Mouse (Mus musculus): ENCODE results near the gene Gm49403.
"Not testable (repeated sequence)": the region's sequence is repeated elsewhere in the genome, so short reads cannot be mapped to it uniquely, and the experiment has no call there.

Gene Gm49403

DNA sequence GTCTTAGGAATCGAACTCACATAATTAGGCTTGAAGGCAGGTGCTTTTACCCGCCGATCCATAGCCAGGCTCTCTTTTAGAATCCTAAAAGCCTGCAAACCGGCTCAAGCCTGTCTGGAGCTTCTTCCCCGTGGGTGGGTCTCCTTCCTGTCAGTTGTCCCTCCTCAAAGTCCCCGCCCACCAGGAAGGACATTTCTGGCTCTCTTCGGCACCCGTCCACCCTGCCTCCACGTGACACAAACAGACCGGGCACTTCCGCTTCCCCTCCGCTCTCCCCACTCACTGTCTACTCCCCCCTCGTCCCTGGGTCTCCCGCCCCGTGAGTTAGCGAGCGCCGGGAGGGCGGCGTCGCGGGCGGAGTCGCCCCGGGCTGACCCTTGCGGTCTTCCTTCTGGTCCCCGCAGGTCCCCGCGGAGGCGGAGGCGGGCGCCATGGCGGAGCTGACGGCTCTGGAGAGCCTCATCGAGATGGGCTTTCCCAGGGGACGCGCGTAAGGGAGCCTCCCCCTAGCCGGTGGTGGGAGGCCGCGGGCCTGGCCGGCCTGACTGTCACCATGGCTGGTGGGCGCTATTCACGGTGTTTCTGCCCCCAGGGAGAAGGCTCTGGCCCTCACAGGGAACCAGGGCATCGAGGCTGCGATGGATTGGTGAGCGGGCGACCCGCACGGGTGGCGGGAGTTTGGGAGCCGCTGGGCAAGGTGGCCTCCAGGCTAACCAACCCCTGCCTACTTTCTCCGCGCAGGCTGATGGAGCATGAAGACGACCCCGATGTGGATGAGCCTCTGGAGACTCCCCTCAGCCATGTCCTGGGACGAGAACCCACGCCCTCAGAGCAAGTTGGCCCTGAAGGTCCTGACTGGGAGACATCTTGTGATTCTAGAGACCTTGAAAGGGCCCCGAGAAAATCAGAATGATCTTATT is 12.2 kb upstream of the Gm49403 start, which contains the start of gene Ubxn1:
Gene Ubxn1, plus strand, starts transcription at position 230 of the 920 bp plus-strand sequence.
- peak; percentile 89 to 95 for DNase-seq (ENCODE audit: low read depth in 2 of 2, low spot score in 2 of 2)

DNA sequence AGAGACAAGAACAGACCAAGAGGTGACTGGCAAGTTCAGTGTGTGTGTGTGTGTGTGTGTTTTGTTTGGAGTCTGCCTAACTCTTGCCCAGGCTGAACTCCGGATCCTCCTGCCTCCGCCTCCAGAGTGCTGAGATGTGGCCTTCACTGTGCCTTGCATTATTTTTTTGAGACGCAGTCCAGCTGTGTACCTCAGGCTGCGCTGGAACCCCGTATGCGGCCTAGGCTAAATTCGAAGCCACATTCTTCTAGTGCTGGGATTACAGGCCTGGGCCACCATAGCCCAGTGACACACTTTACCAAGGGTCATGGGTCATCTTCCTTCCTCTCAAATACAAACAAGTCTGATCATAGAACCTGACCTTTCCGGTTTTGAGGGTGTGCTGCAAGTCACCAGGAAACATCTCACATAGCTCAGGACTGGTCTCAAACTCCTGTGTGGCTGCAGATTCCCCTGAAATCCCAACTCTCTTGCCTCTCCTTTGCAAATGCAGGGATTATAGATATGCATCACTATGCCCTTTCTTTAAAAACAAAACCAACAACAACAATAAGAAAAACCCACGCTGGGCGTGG is 11.4 kb upstream of the Gm49403 start:
- no peak for DNase-seq (ENCODE audit: low read depth in 2 of 2, low spot score in 2 of 2)

DNA sequence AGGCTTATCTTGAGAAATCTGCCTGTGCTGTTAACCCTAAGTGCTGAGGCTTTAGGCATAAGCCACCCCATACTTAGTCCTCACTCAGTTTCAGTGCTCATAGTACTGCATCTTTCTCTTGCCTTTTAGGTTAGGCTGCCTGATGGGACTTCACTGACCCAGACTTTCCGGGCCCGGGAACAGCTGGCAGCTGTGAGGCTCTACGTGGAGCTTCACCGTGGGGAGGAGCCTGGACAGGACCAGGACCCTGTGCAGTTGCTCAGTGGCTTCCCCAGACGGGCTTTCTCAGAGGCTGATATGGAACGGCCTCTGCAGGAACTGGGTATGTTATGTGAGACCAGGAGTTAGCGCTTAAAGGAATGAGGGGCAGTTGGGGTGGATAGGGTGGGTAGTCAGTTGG is 8.7 kb upstream of the Gm49403 start:
- DNase-seq (ENCODE audit: low read depth in 2 of 2, low spot score in 2 of 2): no peak

DNA sequence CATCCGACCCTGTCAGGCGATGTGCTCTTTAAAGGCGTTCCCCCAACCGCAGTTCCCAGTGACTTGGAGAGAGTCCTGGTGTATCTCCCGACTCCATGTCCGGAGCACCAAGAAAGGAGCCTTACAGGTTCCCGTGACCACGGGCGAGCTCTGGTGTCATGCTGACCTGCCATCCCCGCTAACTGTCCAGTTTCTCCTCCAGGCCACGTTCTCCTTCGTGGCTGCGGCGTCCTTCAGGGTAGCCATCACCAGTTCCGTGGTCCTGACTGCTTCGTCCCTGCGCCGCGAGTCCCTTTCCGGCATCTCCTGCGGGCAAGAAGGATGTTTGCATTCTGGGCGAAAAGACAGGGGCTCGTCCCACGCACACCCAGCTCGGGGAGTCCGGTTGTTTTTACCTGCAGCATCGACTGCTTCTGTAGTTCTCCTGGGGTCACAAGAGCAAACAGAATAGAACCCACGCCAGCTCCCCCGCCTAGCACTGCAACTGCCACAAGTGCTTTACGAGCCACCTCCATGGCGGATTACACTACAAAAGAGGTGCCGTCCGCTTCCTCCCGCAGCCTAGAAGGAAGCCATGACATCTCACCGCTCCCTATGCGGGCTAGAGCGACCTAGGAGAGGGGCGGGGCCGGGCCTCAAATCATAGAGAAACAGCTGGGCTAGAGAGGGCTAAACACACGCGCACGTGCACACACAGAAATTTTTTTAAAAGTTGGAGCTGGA is 3.3 kb upstream of the Gm49403 start, which contains the start of gene Uqcc3:
Gene Uqcc3, minus strand, starts transcription at position 613 of the 723 bp plus-strand sequence.
- peak; percentile 83 to 90 for DNase-seq (ENCODE audit: low read depth in 2 of 2, low spot score in 2 of 2)

DNA sequence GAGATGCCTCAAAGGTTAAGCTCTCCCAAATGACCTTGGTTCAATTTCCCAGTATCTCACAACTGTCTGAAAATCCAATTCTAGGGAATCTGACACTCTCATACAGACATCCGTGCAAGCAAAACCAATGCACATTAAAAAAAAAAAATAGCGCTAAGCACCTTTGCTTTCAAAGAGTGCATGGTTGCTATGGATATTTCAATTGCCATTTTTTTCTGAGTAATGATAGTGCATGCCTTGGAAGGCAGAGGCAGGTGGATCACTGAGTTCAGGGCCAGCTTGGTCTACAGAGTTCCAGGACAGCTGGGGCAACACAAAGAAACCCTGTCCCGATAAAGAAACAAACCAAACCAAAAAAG is 2.7 kb upstream of the Gm49403 start:
- no peak for DNase-seq (ENCODE audit: low read depth in 2 of 2, low spot score in 2 of 2)

DNA sequence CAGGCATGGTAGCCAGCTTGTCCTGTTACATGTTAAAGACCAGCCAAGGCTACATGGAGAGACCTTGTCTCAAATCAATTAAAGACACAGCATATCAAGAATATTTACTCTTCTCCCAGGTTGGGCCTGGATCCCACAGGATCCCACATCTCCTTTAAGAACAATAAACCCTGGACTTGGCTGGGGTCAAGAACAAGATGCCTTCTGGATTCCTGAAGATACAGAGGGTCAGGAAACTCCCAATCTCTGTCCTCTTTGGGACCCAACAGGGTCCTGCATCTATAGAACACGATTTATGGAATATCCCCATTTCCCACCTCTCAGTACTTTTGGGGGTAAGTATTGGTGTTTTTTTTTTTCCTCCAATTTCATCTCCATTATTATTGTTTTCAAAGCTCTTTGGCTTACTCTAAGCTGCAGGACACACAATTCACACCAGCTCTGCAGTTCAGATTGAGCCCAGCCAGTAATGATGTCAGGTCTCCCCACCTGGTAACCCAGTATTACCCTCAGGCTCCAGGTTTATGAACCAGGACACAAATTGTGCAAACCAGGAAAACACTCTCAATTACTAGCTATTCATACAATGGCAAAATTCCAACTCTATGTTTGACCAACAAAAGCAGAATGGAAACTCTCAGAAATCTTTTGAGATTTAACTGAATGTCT is 3.3 kb downstream of the Gm49403 start:
- no peak for DNase-seq (ENCODE audit: low read depth in 2 of 2, low spot score in 2 of 2)

DNA sequence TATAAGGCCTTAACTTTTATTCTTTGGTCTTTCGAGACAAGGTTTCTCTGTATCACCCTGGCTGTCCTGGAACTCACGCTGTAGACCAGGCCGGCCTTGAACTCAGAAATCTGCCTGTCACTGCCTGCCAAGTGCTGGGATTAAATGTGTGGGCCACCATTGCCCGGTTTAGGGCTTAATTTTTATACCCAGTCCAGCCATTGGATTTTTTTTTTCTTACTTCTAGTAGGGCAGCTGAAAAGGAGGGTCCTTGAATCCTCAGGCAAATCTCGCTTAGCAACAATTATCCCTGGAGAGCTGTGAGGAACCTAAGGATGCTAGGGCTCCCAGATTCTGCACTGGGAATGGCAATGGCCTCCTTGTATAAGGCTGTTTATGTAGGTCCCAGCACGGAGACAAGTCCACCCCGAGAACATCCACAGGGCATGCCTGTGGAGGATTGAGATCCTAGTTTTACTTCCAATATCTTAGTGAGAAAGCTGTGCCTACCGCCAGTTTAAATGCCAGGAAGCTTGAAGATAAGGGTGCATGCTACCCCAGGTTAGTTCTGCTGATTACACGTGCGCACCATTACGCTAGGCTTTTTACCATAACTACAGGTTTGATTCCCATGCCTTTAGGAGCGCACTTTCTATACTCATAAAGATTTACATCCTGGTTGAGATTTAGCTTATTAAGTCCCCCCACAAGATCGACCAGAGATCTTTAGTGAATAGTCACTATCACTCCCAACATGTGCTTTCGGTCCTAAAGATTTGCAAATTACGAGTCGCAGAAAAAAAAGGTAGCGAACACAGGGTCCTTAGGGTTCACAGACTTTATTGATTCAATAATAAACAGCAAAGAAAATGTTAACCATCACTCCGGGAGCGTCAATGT is 4.1 kb downstream of the Gm49403 start:
- no peak for DNase-seq (ENCODE audit: low read depth in 2 of 2, low spot score in 2 of 2)

DNA sequence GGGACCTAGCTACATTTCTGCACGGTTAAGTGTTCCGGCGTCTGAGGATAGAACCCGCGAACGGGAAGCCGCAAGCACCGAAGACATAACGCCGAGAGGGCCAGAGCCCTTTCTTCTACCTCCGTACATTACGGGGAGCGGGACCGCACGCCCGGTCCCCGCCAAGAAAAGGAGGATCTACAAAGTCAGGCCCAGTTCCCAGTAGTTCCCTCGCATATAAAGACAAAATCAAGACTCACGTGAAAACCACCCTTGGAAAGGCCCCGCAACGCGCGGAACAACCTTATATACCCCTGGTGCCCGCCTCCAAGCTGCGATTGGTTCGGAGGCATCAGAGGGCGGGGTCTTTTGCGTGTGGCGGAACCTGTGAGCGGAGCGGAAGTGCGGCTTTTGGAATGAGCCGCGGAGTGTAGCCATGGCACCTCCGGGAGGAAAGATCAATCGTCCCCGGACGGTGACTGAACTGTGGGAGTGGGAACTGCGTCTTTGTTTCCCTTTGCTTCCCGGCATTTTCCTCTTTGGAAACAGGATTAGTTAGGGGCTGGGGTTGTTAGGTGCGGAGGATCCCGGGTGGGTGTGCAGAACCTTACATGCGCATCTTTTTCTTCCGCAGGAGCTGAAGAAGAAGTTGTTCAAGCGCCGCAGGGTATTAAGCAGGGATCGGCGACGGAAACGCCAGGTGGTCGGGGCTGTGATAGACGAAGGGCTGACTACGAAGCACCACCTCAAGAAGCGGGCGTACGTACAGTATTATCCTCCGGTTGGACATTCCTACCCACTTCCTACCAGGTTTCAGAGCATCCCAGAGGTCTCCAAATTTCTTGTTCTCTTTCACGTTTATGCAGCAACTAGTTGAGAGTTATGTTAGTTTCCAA is 5.0 kb downstream of the Gm49403 start, which contains the start of the genes 1810009A15Rik and Gm49416:
Gene 1810009A15Rik, plus strand, starts transcription at position 343 of the 875 bp plus-strand sequence.
Gene Gm49416, plus strand, starts transcription at position 416 of the 875 bp plus-strand sequence.
- DNase-seq (ENCODE audit: low read depth in 2 of 2, low spot score in 2 of 2): peak; percentile 94

DNA sequence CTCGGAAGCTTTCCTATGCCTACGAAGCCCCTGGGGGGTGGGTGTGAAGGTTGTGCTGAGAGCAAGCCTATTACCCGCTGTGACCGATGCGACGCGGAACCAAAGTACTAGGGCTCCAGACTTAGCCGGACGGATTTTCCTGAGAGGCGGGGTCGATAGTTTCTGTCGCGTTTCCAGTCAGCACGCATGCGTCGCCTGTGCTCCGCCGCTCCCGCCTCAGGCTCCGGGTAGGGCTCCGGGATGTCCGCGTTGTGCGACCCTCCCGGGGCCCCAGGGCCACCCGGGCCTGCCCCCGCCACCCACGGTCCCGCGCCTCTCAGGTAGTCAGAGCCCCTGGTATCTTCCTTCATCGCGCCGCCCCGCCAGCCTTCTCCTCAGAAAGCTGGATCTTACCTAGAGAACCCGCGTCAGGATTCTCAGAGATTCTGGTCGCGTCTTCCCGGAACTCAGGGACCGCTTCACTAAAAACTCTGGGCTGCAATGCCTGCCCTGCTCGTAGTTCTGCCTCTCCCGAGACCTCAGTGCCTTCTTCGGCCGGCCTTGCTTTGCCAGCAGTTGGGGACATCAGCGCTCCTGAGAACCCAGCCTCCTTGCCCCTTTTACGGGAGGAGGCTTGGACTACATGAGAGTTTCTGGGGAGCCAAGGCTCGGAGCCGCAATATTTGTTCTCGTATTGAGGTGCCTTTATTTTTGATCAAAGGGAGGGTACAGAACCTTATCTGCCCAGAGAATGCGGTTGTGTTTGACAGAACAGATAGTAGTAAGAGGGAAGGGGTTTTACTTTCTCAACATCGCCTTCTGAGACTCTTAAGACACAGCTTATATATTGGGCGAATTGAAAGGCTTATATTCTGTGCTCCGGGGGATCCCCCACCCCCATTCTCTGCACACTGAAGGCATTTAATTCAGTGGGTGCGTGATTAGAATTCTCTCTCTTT is 9.4 kb downstream of the Gm49403 start, which contains the start of gene Ints5:
Gene Ints5, plus strand, starts transcription at position 177 of the 938 bp plus-strand sequence.
- DNase-seq (ENCODE audit: low read depth in 2 of 2, low spot score in 2 of 2): peak; percentile 76 to 85

DNA sequence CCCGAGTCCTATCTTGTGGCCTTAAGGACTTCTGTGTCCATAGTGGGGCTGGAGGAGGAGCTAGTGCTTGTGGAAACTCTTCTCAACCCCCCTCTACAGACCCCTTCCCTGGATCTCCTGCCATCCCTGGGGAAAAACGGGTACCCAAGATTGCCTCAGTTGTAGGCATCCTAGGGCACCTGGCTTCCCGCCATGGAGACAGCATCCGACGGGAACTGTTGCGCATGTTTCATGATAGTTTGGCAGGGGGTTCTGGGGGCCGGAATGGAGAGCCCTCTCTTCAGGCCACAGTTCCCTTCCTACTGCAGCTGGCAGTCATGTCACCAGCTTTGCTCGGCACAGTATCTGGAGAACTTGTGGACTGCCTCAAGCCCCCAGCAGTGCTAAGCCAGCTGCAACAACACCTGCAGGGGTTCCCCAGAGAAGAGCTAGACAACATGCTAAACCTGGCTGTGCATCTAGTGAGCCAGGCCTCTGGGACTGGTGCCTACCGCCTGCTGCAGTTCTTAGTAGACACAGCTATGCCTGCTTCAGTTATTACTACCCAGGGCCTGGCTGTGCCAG is 11.7 kb downstream of the Gm49403 start:
- no peak for DNase-seq (ENCODE audit: low read depth in 2 of 2, low spot score in 2 of 2)

DNA sequence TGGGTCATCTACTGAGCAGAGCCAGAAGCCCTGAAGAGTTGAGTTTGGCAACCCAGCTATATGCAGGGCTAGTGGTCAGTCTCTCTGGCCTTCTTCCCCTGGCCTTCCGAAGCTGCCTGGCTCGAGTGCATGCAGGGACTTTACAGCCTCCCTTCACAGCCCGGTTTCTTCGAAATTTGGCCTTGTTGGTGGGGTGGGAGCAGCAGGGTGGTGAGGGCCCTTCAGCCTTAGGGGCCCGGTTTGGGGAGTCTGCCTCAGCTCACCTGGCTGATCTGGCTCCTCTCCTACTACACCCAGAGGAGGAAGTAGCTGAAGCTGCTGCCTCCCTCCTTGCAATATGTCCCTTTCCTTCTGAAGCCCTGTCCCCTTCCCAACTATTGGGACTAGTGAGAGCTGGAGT is 12.5 kb downstream of the Gm49403 start:
- not testable (repeated sequence) for DNase-seq (ENCODE audit: low read depth in 2 of 2, low spot score in 2 of 2)

DNA sequence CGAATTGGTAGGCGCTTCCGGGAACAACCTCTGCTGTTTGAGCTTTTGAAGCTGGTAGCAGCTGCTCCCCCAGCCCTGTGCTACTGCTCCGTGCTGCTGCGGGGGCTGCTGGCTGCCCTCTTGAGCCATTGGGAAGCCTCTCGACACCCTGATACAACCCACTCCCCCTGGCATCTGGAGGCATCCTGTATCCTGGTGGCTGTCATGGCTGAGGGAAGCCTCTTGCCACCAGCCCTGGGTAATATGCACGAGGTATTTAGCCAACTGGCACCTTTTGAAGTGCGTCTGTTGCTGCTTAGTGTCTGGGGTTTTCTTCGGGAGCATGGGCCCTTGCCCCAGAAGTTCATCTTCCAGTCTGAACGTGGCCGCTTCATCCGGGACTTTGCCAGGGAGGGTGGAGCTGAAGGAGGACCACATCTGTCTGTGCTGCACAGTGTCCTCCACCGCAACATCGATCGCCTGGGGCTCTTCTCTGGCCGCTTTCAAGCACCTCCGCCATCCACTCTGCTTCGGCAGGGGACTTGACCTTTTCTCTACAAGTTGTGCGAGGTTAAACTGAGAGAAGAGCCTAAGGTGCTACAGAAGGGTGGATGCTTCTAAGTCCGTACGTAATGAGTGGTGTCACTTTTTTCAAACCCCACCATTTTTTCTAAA is 13.6 kb downstream of the Gm49403 start:
- not testable (repeated sequence) for DNase-seq (ENCODE audit: low read depth in 2 of 2, low spot score in 2 of 2)

DNA sequence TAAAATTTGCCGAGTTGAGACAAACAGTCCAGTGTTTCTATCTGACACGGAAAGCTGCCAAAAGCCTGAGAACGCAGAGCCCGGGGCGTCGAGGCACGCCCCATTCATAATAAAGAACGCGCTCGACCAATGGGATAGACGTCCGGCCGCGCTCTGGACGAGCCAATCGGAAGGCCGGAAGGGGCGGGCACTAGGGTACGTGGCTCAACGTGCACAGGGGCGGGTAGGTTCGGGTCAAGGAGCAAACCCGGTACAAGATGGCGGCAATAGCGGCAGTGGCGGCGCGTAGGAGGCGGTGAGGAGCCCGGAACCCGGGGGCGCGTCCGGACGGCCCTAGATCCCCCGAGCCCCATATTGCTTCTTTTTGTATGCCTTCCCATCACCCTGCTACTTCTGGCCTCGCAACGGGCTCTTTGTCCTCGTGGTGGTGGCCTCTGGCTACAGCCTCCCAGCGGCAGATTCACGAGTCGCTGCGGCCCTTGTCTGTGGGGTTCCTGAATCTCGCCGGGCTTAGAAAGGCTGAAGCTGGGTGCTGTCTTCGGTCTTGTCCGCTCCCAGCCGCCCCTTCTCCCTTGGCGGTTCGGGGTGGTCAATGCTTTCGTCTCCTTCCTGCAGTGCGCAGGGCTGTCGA is 14.2 kb downstream of the Gm49403 start, which contains the start of gene Ganab:
Gene Ganab, plus strand, starts transcription at position 207 of the 631 bp plus-strand sequence.
- peak; percentile 90 to 92 for DNase-seq (ENCODE audit: low read depth in 2 of 2, low spot score in 2 of 2)

DNA sequence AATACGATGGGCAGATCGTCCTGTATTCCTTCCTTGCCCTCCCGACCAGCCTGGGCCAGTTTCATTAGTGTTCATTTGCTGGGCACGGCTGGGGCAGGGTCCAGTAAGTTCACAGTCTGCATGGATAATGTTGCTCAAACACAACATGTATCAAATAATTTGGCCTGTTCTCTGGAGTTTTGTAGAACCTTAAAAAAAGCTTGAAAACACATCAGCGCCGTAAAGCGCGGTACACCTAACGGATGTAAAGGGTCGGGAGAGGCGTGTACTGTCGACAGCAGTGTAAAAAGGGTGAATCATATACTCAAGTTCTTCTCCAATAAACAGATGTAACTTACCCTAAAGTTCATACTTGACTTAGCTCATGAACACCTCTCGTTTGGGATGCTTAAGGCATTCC is 14.8 kb downstream of the Gm49403 start:
- DNase-seq (ENCODE audit: low read depth in 2 of 2, low spot score in 2 of 2): peak in 1 of 2 experiments; percentile 18

DNA sequence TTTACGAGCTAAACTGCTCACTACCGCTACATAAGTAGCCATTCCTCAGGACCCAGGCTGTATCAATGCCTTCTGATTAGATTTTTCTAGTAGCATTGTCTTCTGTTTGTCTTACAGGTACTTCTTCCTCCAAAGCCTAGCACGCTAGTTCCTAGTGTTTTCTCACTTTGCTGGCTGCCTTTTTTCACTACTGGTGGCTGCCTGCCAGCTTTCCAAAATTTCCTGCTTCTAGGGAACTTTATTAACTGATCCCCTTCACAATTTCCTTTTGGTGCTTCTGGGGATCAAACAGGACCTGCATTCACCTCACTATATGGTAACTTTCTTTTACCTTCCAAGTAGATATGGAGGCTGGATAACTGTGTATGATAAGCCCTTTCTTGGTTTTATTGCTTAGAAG is 15.3 kb downstream of the Gm49403 start:
- DNase-seq (ENCODE audit: low read depth in 2 of 2, low spot score in 2 of 2): no peak

DNA sequence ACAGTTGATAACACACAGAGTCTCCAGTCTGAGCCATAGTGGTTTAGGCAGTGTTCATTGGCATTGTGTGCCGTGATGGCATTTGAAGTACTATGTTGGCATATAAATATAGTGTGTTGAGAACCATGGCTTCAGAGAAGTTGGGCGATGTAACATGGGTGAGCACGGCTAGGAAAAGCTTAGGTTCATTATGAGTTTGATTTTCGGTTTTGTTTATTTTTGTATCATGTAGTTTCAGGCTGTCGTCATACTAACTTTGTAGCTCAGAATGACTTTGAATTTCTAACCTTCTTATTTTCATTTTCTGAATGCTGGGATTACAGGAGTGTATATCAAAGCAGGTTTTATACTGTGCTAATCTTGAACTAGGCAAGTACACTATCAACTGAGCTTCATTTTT is 19.7 kb downstream of the Gm49403 start:
- DNase-seq (ENCODE audit: low read depth in 2 of 2, low spot score in 2 of 2): no peak

All from CD8-positive naive resting alpha-beta T cell, adult 2 months (primary cell).